Mouse (Mus musculus): ENCODE data around the gene Krtap24-1.

Krtap24-1 gene

GRCm38 (mm10) chr16:88611922-88612321, at the start of gene Krtap24-1:
TSS of gene Krtap24-1 (minus strand) at chr16:88612279.
- no peak for DNase-seq

- no peak for DNase-seq
Observed at GRCm38 (mm10) chr16:88657426-88657825, 45.3 kb upstream of the Krtap24-1 start.

GRCm38 (mm10) chr16:88651952-88652351, 39.9 kb upstream of the Krtap24-1 start:
- DNase-seq = no peak

- DNase-seq = no peak
Observed at GRCm38 (mm10) chr16:88651082-88651481, 39.0 kb upstream of the Krtap24-1 start.

- no peak for DNase-seq
Observed at GRCm38 (mm10) chr16:88647358-88647846, 35.3 kb upstream of the Krtap24-1 start, which contains the start of gene Krtap26-1. TSS of gene Krtap26-1 (minus strand) at chr16:88647796.

- DNase-seq = no peak
Observed at GRCm38 (mm10) chr16:88646366-88647111, 34.5 kb upstream of the Krtap24-1 start.

GRCm38 (mm10) chr16:88640053-88640452, 28.0 kb upstream of the Krtap24-1 start:
- DNase-seq = no peak

GRCm38 (mm10) chr16:88635142-88635541, 23.1 kb upstream of the Krtap24-1 start:
- no peak for DNase-seq

GRCm38 (mm10) chr16:88631474-88631873, 19.4 kb upstream of the Krtap24-1 start:
- no peak for DNase-seq

GRCm38 (mm10) chr16:88627566-88627965, 15.5 kb upstream of the Krtap24-1 start, which contains the start of gene 2310079G19Rik:
TSS of gene 2310079G19Rik (minus strand) at chr16:88627666.
- DNase-seq = no peak

GRCm38 (mm10) chr16:88612712-88613111, 633 bp upstream of the Krtap24-1 start:
- no peak for DNase-seq

GRCm38 (mm10) chr16:88604570-88604969, 7.5 kb downstream of the Krtap24-1 start:
- DNase-seq = no peak

- no peak for DNase-seq
Observed at GRCm38 (mm10) chr16:88602464-88602863, 9.6 kb downstream of the Krtap24-1 start.

GRCm38 (mm10) chr16:88600303-88600702, 11.8 kb downstream of the Krtap24-1 start:
- DNase-seq = no peak

- DNase-seq = no peak
Observed at GRCm38 (mm10) chr16:88599504-88600237, 12.4 kb downstream of the Krtap24-1 start.

GRCm38 (mm10) chr16:88592758-88593157, 19.3 kb downstream of the Krtap24-1 start:
- no peak for DNase-seq

- no peak for DNase-seq
Observed at GRCm38 (mm10) chr16:88583338-88583737, 28.7 kb downstream of the Krtap24-1 start.

- DNase-seq = no peak
Observed at GRCm38 (mm10) chr16:88575885-88576679, 36.0 kb downstream of the Krtap24-1 start.

GRCm38 (mm10) chr16:88572904-88573404, 39.1 kb downstream of the Krtap24-1 start:
- no peak for DNase-seq

GRCm38 (mm10) chr16:88570136-88570535, 41.9 kb downstream of the Krtap24-1 start:
- no peak for DNase-seq

- no peak for DNase-seq
Observed at GRCm38 (mm10) chr16:88569732-88570131, 42.3 kb downstream of the Krtap24-1 start.

GRCm38 (mm10) chr16:88569096-88569495, 43.0 kb downstream of the Krtap24-1 start:
- DNase-seq = no peak
